Mouse (Mus musculus) CH12.LX (cell line): ENCODE data around the gene Larp4b. TPM values are rescaled to one million over a fixed set of nuclear protein-coding genes. Genes with fewer than 3 reads are reported as not detected.

Source experiments
- DNase-seq: peaks from one replicate; pipeline ENCODE4 v3.0.0-alpha.2; 2013; ENCODE audit errors: extremely low read depth
- H3K27ac ChIP-seq: 2 replicates; pipeline ENCODE4 v1.5.1; 2012; ENCODE audit warnings: low read depth, mild to moderate bottlenecking, control low read depth, moderate library complexity; ENCODE audit not compliant: insufficient read depth
- H3K27me3 ChIP-seq: replicated peaks from 2 replicates; pipeline ENCODE3; 2012; ENCODE audit warnings: inconsistent platforms
- H3K36me3 ChIP-seq, 2 experiments: replicated peaks in 1 of 2; 2 replicates each; pipeline versions ENCODE3 to v1.6.1; 2012; ENCODE audit warnings: inconsistent platforms in 1 of 2, low read length in 1 of 2, mild to moderate bottlenecking in 1 of 2, mixed read lengths in 1 of 2, moderate library complexity in 1 of 2; ENCODE audit not compliant: control insufficient read depth in 1 of 2, insufficient read depth in 1 of 2
- H3K4me1 ChIP-seq, 2 experiments: 2 replicates each; pipeline ENCODE4 v1.6.1; 2012; ENCODE audit warnings: inconsistent platforms in 1 of 2, moderate library complexity in 1 of 2; ENCODE audit not compliant: insufficient read depth in 2 of 2, control insufficient read depth in 1 of 2
- H3K4me2 ChIP-seq: 2 replicates; pipeline ENCODE4 v1.6.1; 2012; ENCODE audit warnings: low read depth, mild to moderate bottlenecking, control low read depth; ENCODE audit not compliant: poor library complexity, insufficient read depth, severe bottlenecking
- H3K4me3 ChIP-seq, 3 experiments: fragments of 150-350 bp in 1 of 3; sonication (generic) in 1 of 3; replicated peaks in 1 of 3; 2 replicates each; pipeline versions ENCODE3 to v1.5.1; 2011 to 2012; ENCODE audit warnings: low read depth in 2 of 3, low read length in 2 of 3, mild to moderate bottlenecking in 2 of 3, moderate library complexity in 2 of 3, control low read depth in 1 of 3, improper control_type of control experiment in 1 of 3, inconsistent platforms in 1 of 3, mixed read lengths in 1 of 3; ENCODE audit not compliant: poor library complexity in 1 of 3
- H3K79me2 ChIP-seq: replicated peaks from 2 replicates; pipeline ENCODE4 v1.6.1; 2012; ENCODE audit warnings: mild to moderate bottlenecking, moderate library complexity; ENCODE audit not compliant: control insufficient read depth, poor library complexity, insufficient read depth, severe bottlenecking; ENCODE audit errors: extremely low read depth
- H3K9ac ChIP-seq: 2 replicates; pipeline ENCODE4 v1.6.1; 2012; ENCODE audit warnings: low read depth, mild to moderate bottlenecking, control low read depth, moderate library complexity; ENCODE audit not compliant: insufficient read depth
- H3K9me3 ChIP-seq: replicated peaks from 2 replicates; pipeline ENCODE3; 2012; ENCODE audit warnings: low read length, inconsistent platforms, mixed read lengths
- BHLHE40 ChIP-seq: IDR thresholded peaks from 2 replicates; pipeline ENCODE4 v1.6.1; 2011; ENCODE audit warnings: mild to moderate bottlenecking, low read depth, low read length, improper control_type of control experiment
- CHD1 ChIP-seq: IDR thresholded peaks from 2 replicates; pipeline ENCODE4 v1.6.1; 2012; ENCODE audit warnings: low read depth, low read length, improper control_type of control experiment, inconsistent platforms
- CHD2 ChIP-seq: IDR thresholded peaks from 2 replicates; pipeline ENCODE4 v1.6.1; 2011; ENCODE audit warnings: low read length, improper control_type of control experiment
- EP300 ChIP-seq: IDR thresholded peaks from 2 replicates; pipeline ENCODE4 v1.6.1; 2011; ENCODE audit warnings: low read length, improper control_type of control experiment
- GABPA ChIP-seq: IDR thresholded peaks from 2 replicates; pipeline ENCODE4 v1.6.1; 2012; ENCODE audit warnings: low read depth, low read length, improper control_type of control experiment, inconsistent platforms; ENCODE audit not compliant: insufficient replicate concordance
- JUN ChIP-seq: IDR thresholded peaks from 2 replicates; pipeline ENCODE4 v1.6.1; 2011; ENCODE audit warnings: low read depth, mild to moderate bottlenecking, low read length, improper control_type of control experiment, moderate library complexity; ENCODE audit not compliant: insufficient read depth
- MAX ChIP-seq: IDR thresholded peaks from 2 replicates; pipeline ENCODE4 v1.6.1; 2011; ENCODE audit warnings: low read length, improper control_type of control experiment
- MAZ ChIP-seq: IDR thresholded peaks from 2 replicates; pipeline ENCODE4 v1.6.1; 2012; ENCODE audit warnings: low read depth, mild to moderate bottlenecking, inconsistent platforms, low read length, improper control_type of control experiment, moderate library complexity
- MXI1 ChIP-seq: IDR thresholded peaks from 2 replicates; pipeline ENCODE4 v1.6.1; 2011; ENCODE audit warnings: mild to moderate bottlenecking, low read depth, low read length, improper control_type of control experiment
- PAX5 ChIP-seq: IDR thresholded peaks from 2 replicates; pipeline ENCODE4 v1.6.1; 2012; ENCODE audit warnings: low read length, inconsistent platforms, mixed read lengths
- POLR2AphosphoS2 ChIP-seq: IDR thresholded peaks from 2 replicates; pipeline ENCODE4 v1.6.1; 2011; ENCODE audit warnings: low read depth, low read length, improper control_type of control experiment
- RAD21 ChIP-seq: IDR thresholded peaks from 2 replicates; pipeline ENCODE4 v1.6.1; 2011; ENCODE audit warnings: low read depth, mild to moderate bottlenecking, low read length, improper control_type of control experiment, moderate library complexity
- SMC3 ChIP-seq: IDR thresholded peaks from 2 replicates; pipeline ENCODE4 v1.6.1; 2011; ENCODE audit warnings: low read depth, low read length, improper control_type of control experiment
- TBP ChIP-seq: conservative IDR thresholded peaks from 2 replicates; pipeline ENCODE4 v1.6.1; 2011; ENCODE audit warnings: low read depth, low read length, improper control_type of control experiment
- USF2 ChIP-seq: conservative IDR thresholded peaks from 2 replicates; pipeline ENCODE4 v1.6.1; 2011; ENCODE audit warnings: low read depth, low read length, improper control_type of control experiment
- ZC3H11A ChIP-seq: IDR thresholded peaks from 2 replicates; pipeline ENCODE4 v1.6.1; 2012; ENCODE audit warnings: low read depth, mild to moderate bottlenecking, inconsistent platforms, low read length, improper control_type of control experiment
- ZMIZ1 ChIP-seq: IDR thresholded peaks from 2 replicates; pipeline ENCODE4 v1.6.1; 2012; ENCODE audit warnings: low read depth, mild to moderate bottlenecking, inconsistent platforms, low read length, improper control_type of control experiment
- ZNF384 ChIP-seq: IDR thresholded peaks from 2 replicates; pipeline ENCODE4 v1.6.1; 2012; ENCODE audit warnings: low read depth, low read length, improper control_type of control experiment, inconsistent platforms
- dilution Hi-C: fragments of 300-500 bp; cut with MboI; formaldehyde crosslinking; loops from 2 replicates; pipeline ENCODE4 v1.14.3; 2020; ENCODE audit warnings: low sequenced_read_pairs; ENCODE audit not compliant: extremely low pct_unique_long_range_greater_than_20kb, extremely low pct_ligation_motif_present
- in situ Hi-C: fragments of 300-500 bp; cut with MboI; formaldehyde crosslinking; loops from 3 replicates; pipeline ENCODE4 v1.14.3; 2019; ENCODE audit warnings: low sequenced_read_pairs, low pct_ligation_motif_present, low pct_unique_long_range_greater_than_20kb, mixed read lengths
- polyA plus RNA-seq: library from polyadenylated mRNA; unstranded; fragments of >175 nt; gene quantifications from 2 replicates; pipeline ENCODE4 v1.2.1, GENCODE M21; 2012; ENCODE audit warnings: low read depth; ENCODE audit not compliant: insufficient read length
- total RNA-seq, 2 experiments: library from RNA; depleted of rRNA; stranded (reverse); fragments of 300-350 nt in 1 of 2; fragments of >200 nt in 1 of 2; gene quantifications; 2 replicates each; pipeline ENCODE4 v1.2.3; 2012 to 2014

Gene Larp4b
- total and polyA plus RNA-seq, 3 experiments: 57.9 to 63.3 (median 58.3) TPM

- TF ChIP-seq POLR2AphosphoS2 (no peak), GABPA (no peak), ZNF384 (no peak), USF2 (no peak), RAD21 (peak; percentile 97), ZC3H11A (peak; percentile 70), TBP (no peak), BHLHE40 (no peak)
Measured at GRCm38 (mm10) chr13:9181666-9182264, 88.1 kb downstream of the Larp4b start (continued).

- no peak for DNase-seq
- no peaks in the 10 kb centered on the region for H3K36me3 ChIP-seq
- no peak overlapping the region for H3K4me3 ChIP-seq
- H3K27ac ChIP-seq: no peak overlapping the region
- H3K4me1 ChIP-seq: peaks cover 16 to 32% of the 10 kb centered on the region in 2 experiments
- dilution Hi-C loops (no loop called here), in situ Hi-C loops (loop anchor here (5.0 to 10.0 kb wide), 2 partner anchors 283 to 451 kb away; no protein-coding TSS in a partner anchor)
- H3K9ac ChIP-seq: no peak overlapping the region
- H3K9me3 ChIP-seq: no peaks in the 10 kb centered on the region
- no peak overlapping the region for H3K4me2 ChIP-seq
- no peaks in the 10 kb centered on the region for H3K79me2 ChIP-seq
- TF ChIP-seq ZNF384: no peak
- no peak for TF ChIP-seq MAZ
- TF ChIP-seq ZMIZ1: no peak
- TF ChIP-seq PAX5: no peak
- TF ChIP-seq CHD2: no peak
- no peak for TF ChIP-seq BHLHE40
- no peak for TF ChIP-seq MAX
- no peak for TF ChIP-seq EP300
- no peak for TF ChIP-seq CHD1
- TF ChIP-seq MXI1: no peak
- TF ChIP-seq POLR2AphosphoS2: no peak
- TF ChIP-seq JUN: no peak
- no peak for TF ChIP-seq TBP
- no peaks in the 10 kb centered on the region for H3K27me3 ChIP-seq
Measured at GRCm38 (mm10) chr13:9184281-9184680, 90.6 kb downstream of the Larp4b start.

DNA sequence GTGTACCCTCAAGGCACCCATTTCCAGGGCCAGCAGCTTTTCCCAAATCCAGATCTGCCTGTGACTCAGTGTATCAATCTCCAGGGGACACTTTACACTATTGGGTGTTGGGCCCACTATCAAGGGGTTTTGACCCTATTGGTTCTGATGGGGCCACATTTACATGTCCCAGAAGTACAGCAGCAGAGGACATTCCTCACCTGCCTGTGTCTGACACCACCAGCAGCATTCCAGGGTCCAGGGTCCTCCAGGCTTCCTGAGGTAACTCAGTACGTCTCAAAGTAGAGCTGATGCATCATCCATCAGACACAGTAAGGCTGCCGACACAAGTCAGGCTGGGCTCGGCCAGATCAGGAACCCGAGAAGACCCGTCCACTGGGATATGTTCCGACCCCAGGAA is 91.0 kb downstream of the Larp4b start:
- DNase-seq: no peak
- Histone ChIP-seq H3K27me3 (no peaks in the 10 kb centered on the region), H3K4me1 (peaks cover 13 to 29% of the 10 kb centered on the region in 2 experiments), H3K4me3 (no peak overlapping the region), H3K27ac (no peak overlapping the region), H3K36me3 (no peaks in the 10 kb centered on the region), H3K9ac (no peak overlapping the region), H3K79me2 (no peaks in the 10 kb centered on the region), H3K9me3 (no peaks in the 10 kb centered on the region), H3K4me2 (no peak overlapping the region)
- dilution Hi-C loops: no loop called here
- TF ChIP-seq SMC3: no peak
- TF ChIP-seq BHLHE40: no peak
- in situ Hi-C loops: loop anchor here (5.0 to 10.0 kb wide), 2 partner anchors 283 to 450 kb away; no protein-coding TSS in a partner anchor
